Mouse (Mus musculus) forebrain, postnatal 0 days (tissue): ENCODE measurements at regions not wholly inside any gene's neighbourhood (a gene's known extent, or its start where the extent isn't known, plus 50 kb on each side); places are given as distances from the start of the nearest gene placed in this dataset.

Experiments
- ATAC-seq: fragments of 200-750 bp; cut with Nextera tagmentation; 2 replicates; pipeline ENCODE4 v1.8.0; 2017; ENCODE audit warnings: mild to moderate bottlenecking, moderate library complexity
- DNase-seq: peaks from one replicate; pipeline ENCODE4 v3.0.0-alpha.2; 2015
- H3K27ac ChIP-seq: fragments of 300-500 bp; sonication (generic); 2 replicates; pipeline ENCODE4 v1.5.1; 2014; ENCODE audit warnings: low read depth, mild to moderate bottlenecking, antibody characterized with exemption, low read length, moderate library complexity, mixed read lengths
- H3K27me3 ChIP-seq: fragments of 300-500 bp; sonication (generic); 2 replicates; pipeline ENCODE4 v1.6.1; 2014; ENCODE audit warnings: mild to moderate bottlenecking, low read length, mixed read lengths; ENCODE audit not compliant: insufficient read depth
- H3K36me3 ChIP-seq: fragments of 300-500 bp; sonication (generic); 2 replicates; pipeline ENCODE4 v1.6.1; 2014; ENCODE audit warnings: mild to moderate bottlenecking, moderate library complexity; ENCODE audit not compliant: insufficient read depth
- H3K4me1 ChIP-seq: fragments of 300-500 bp; sonication (generic); 2 replicates; pipeline ENCODE4 v1.6.1; 2014; ENCODE audit warnings: antibody characterized with exemption; ENCODE audit not compliant: insufficient read depth
- H3K4me2 ChIP-seq: fragments of 300-500 bp; sonication (generic); 2 replicates; pipeline ENCODE4 v1.6.1; 2014; ENCODE audit warnings: low read depth, mild to moderate bottlenecking, moderate library complexity
- H3K4me3 ChIP-seq: fragments of 300-500 bp; sonication (generic); 2 replicates; pipeline ENCODE4 v1.5.1; 2014; ENCODE audit warnings: low read depth, low read length, mixed read lengths
- H3K9ac ChIP-seq: fragments of 300-500 bp; sonication (generic); 2 replicates; pipeline ENCODE4 v1.6.1; 2014; ENCODE audit warnings: mild to moderate bottlenecking
- H3K9me3 ChIP-seq: fragments of 300-500 bp; sonication (generic); 2 replicates; pipeline ENCODE4 v1.6.1; 2016; ENCODE audit warnings: low read length
- CTCF ChIP-seq: sonication (generic); IDR thresholded peaks from 2 replicates; pipeline ENCODE4 v1.5.1; 2016; ENCODE audit warnings: antibody characterized with exemption, control low read depth, low read depth
- WGBS: fragments of 180-500 bp; shearing (Covaris S2); extraction: QIAGEN DNeasy Blood & Tissue Kit; methylation state at CpG from one replicate; pipeline ENCODE4 v1.1.7; 2014; 5-methylcytosine and 5-hydroxymethylcytosine counted together

- Histone ChIP-seq H3K4me2 (peak overlapping the region; percentile 38), H3K27me3 (no peaks in the 10 kb centered on the region), H3K4me1 (no peaks in the 10 kb centered on the region), H3K9me3 (no peaks in the 10 kb centered on the region), H3K4me3 (no peak overlapping the region), H3K27ac (peak overlapping the region; percentile 77), H3K9ac (no peak overlapping the region; the same call in 1 of the 2 replicates), H3K36me3 (no peaks in the 10 kb centered on the region)
- DNase-seq = peak; percentile 83
- 5% methylated on average over 15 of the region's 15 CpGs for WGBS
- peak; percentile 95 for ATAC-seq
- peak; percentile 27 for TF ChIP-seq CTCF
Measured at GRCm38 (mm10) chr6:51767582-51768341, 244.1 kb downstream of the Snx10 start.

- Histone ChIP-seq H3K27ac (no peak overlapping the region), H3K4me2 (no peak overlapping the region), H3K36me3 (no peaks in the 10 kb centered on the region), H3K9me3 (no peaks in the 10 kb centered on the region), H3K9ac (no peak overlapping the region), H3K27me3 (no peaks in the 10 kb centered on the region), H3K4me3 (no peak overlapping the region), H3K4me1 (no peaks in the 10 kb centered on the region)
- DNase-seq = no peak
- WGBS = 89% methylated on average over 9 of the region's 9 CpGs
- TF ChIP-seq CTCF = no peak
- no peak for ATAC-seq
Measured at GRCm38 (mm10) chr6:51771001-51771400, 241.3 kb downstream of the Skap2 start.

GRCm38 (mm10) chr6:51771424-51771823, 240.9 kb downstream of the Skap2 start:
- Histone ChIP-seq H3K4me3 (no peak overlapping the region), H3K27me3 (no peaks in the 10 kb centered on the region), H3K4me2 (no peak overlapping the region), H3K9ac (no peak overlapping the region), H3K4me1 (no peaks in the 10 kb centered on the region), H3K9me3 (no peaks in the 10 kb centered on the region), H3K27ac (no peak overlapping the region), H3K36me3 (no peaks in the 10 kb centered on the region)
- DNase-seq (no peak), ATAC-seq (no peak)
- WGBS = 70% methylated on average over 11 of the region's 11 CpGs
- TF ChIP-seq CTCF = no peak

DNA sequence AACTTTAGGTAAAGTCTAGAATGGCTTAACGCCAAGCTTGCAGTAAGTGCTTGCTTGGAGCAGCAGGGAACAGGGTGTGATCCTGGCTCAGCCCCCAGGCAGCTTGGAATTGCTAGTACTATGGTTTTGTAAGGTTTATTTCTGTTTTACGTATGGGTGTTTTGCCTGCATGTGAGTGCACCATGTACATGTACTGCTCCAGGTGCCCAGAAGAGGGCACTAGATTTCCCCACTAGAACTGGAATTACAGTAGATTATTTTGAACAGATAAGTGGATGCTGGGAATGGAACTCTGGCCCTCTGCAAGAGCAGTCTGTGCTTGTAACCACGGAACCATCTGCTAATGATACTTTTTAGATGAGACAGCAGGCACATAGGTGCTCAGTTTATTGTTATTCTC, 237.6 kb downstream of the Skap2 start:
- Histone ChIP-seq H3K4me1 (no peaks in the 10 kb centered on the region), H3K4me2 (no peak overlapping the region), H3K9me3 (no peaks in the 10 kb centered on the region), H3K27ac (no peak overlapping the region), H3K36me3 (no peaks in the 10 kb centered on the region), H3K9ac (no peak overlapping the region), H3K27me3 (no peaks in the 10 kb centered on the region), H3K4me3 (no peak overlapping the region)
- ATAC-seq = no peak
- WGBS = 66% methylated on average over 3 of the region's 3 CpGs
- DNase-seq = no peak
- TF ChIP-seq CTCF = peak; percentile 19; the same call in 1 of the 2 replicates

DNA sequence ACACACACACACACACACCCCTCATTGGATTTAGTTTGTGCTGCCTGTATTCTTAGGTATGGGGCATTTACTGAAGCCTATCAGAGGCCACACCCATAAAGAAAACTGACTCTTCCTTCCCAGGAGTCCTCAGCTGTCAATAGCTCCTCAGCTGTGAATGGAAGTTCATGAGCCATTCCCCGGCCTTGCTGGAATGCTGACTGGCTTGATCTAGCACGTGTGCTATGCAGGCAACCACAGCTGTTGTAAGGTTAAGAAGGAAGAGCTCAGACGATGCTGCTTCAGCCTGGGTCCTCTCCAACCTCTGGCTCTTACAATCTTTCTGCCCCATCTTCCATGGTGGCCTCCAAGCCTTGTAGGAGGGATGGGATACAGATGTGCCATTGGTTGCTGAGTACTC, 226.7 kb downstream of the Skap2 start:
- no peak overlapping the region for H3K9ac ChIP-seq
- no peaks in the 10 kb centered on the region for H3K4me1 ChIP-seq
- TF ChIP-seq CTCF = no peak
- no peak for ATAC-seq
- H3K27me3 ChIP-seq = no peaks in the 10 kb centered on the region
- H3K27ac ChIP-seq = no peak overlapping the region
- DNase-seq = no peak
- H3K4me2 ChIP-seq = no peak overlapping the region
- H3K4me3 ChIP-seq = no peak overlapping the region
- 64% methylated on average over 3 of the region's 3 CpGs for WGBS
- no peaks in the 10 kb centered on the region for H3K36me3 ChIP-seq
- no peaks in the 10 kb centered on the region for H3K9me3 ChIP-seq

- no peak for ATAC-seq
- WGBS = 65% methylated on average over 3 of the region's 3 CpGs
- H3K27ac ChIP-seq = no peak overlapping the region
Measured at GRCm38 (mm10) chr6:51786836-51787235, 225.5 kb downstream of the Skap2 start.

DNA sequence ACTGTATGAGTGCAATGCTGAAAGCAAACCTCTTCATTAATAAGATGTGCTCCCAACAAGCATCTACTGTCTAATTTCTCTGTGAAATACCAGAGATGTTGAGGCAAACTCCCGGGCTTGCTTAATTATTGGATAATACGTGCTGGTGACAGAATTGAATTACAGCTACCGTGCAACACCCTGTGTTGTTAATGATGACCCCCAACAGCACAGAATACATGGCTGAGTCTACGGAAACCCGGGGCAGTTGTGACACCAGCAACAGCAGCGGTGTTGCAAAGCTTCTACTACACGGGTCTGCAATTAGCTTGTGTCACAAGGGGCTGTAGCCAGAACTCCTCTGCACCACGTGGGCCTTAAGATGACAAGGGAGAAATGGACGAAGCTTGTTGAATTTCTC, 224.2 kb downstream of the Skap2 start:
- no peak overlapping the region for H3K9ac ChIP-seq
- no peak for DNase-seq
- no peak for TF ChIP-seq CTCF
- no peaks in the 10 kb centered on the region for H3K4me1 ChIP-seq
- H3K4me3 ChIP-seq = no peak overlapping the region
- H3K27ac ChIP-seq = no peak overlapping the region
- no peaks in the 10 kb centered on the region for H3K27me3 ChIP-seq
- no peaks in the 10 kb centered on the region for H3K9me3 ChIP-seq
- no peak overlapping the region for H3K4me2 ChIP-seq
- WGBS = 76% methylated on average over 9 of the region's 9 CpGs
- no peaks in the 10 kb centered on the region for H3K36me3 ChIP-seq
- no peak for ATAC-seq

More at GRCm38 (mm10) chr6:51786836-51787235, 225.5 kb downstream of the Skap2 start:
- H3K4me2 ChIP-seq = no peak overlapping the region
- H3K4me3 ChIP-seq = no peak overlapping the region
- H3K4me1 ChIP-seq = no peaks in the 10 kb centered on the region
- H3K9me3 ChIP-seq = no peaks in the 10 kb centered on the region
- no peak for DNase-seq
- no peaks in the 10 kb centered on the region for H3K27me3 ChIP-seq
- no peaks in the 10 kb centered on the region for H3K36me3 ChIP-seq
- TF ChIP-seq CTCF = no peak
- no peak overlapping the region for H3K9ac ChIP-seq
